Mouse (Mus musculus): ENCODE data around the gene Cdc37.

- TF ChIP-seq CTCF (IDR thresholded peaks at IDR 0.05; ENCODE audit: control insufficient read depth, insufficient read depth, low read length) (no peak), POLR2A (IDR thresholded peaks at IDR 0.05; ENCODE audit: borderline replicate concordance, control insufficient read depth, low read depth, low read length) (no peak)
These were observed 24.1 kb downstream of the Cdc37 start for GRCm38 (mm10) chr9:21125502-21126258.
